Mouse (Mus musculus): ENCODE results near the gene Gm20388.

DNA sequence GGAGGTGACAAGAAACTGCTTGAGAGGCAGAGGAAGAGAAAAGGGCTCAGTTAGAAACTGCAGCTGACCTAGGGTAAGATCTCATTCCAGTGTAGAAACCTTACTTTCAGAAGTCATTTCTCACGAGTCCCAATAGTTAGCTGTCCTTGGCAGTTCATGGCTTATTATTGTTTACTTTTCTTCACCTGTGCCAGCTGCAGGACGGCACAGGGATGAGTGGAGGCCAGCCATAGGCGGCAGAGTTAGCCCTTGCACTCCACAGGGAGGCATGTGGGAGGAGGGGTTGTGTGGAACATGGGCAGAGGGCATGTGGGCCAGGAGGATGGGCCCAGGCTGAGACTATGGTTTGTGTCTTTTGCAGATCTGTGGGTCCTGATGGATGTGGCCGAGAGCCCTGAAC is 2472.4 kb downstream of the Gm20388 start:
- no peak for TF ChIP-seq POLR2A (IDR thresholded peaks at IDR 0.05; ENCODE audit: borderline replicate concordance, control insufficient read depth, low read depth, low read length)
- no peak for TF ChIP-seq CTCF (IDR thresholded peaks at IDR 0.05; ENCODE audit: control insufficient read depth, insufficient read depth, low read length)

Data from bone marrow, adult 2 months (tissue).